Mouse (Mus musculus) gastrocnemius, adult 18-20 months (tissue): ENCODE results near the gene Ceacam13. TPM values are rescaled to one million over a fixed set of nuclear protein-coding genes. Genes with fewer than 3 reads are reported as not detected.
"Not testable (repeated sequence)": the region's sequence is repeated elsewhere in the genome, so short reads cannot be mapped to it uniquely, and the experiment has no call there.

Source experiments
- DNase-seq: peaks from one replicate; pipeline ENCODE4 v3.0.0; 2021; ENCODE audit warnings: low spot score
- long read RNA-seq, 2 experiments: library from polyadenylated mRNA; stranded (forward); transcript quantifications; one replicate each; pipeline ENCODE4 v2.0.0; 2021
- microRNA-seq: library from miRNA; unstranded; fragments of <30 nt; microRNA quantifications from one replicate; pipeline ENCODE4 v1.2.0, GENCODE M21; 2021
- total RNA-seq, 2 experiments: library from RNA; stranded (reverse); gene quantifications; 2 replicates each; pipeline ENCODE4 v1.2.3; 2021

Ceacam13 gene
- not detected for total RNA-seq
- long read RNA-seq, experiment 1, result 0 reads
- long read RNA-seq, experiment 2, result 0 reads

DNA sequence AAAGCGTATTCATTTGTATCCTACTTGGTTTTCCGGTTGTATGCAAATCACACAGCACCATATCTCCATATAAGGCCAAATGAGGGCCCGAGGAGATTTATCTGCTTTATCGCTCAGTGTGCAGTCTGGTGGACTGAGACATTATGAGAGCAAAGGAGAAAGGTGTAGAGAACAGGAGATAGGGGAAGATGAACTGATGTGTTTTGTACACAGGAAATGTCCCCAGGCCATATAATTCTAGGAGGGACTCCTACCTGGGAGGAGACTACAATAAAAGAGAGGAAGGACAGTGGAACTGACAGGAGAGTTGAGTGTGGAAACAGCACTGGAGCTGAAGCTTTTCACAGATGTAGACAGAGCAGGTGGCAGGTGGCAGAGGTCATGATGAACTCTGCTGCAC lies at the start of gene Ceacam13:
Gene Ceacam13, plus strand, starts transcription at position 301 of the 400 bp plus-strand sequence.
- DNase-seq, result no peak

- DNase-seq, result no peak
Measured at GRCm38 (mm10) chr7:17971824-17972223, 37.9 kb upstream of the Ceacam13 start, which contains the start of gene Ceacam11. Ceacam11 (plus strand) TSS chr7:17972124.

DNA sequence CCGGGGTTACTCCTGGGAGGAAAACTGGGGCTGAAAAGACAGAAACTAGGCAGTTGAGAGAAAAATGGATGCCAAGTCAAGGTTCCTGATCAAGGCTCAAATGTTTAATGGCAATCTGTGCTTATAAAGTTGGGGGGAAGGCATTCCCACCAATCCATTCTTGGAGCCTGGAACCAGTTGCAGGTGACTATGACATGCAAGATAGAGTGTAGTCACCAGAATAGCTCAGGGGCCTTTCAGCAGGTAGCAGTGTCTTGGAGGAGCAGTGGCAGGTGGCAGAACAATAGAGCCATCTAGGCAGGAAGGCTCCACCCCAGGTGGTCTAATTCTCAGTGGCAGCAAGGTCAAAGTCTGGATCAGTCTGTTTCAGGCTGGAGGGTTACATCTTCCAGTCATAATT lies 8.6 kb upstream of the Ceacam13 start:
- DNase-seq, result not testable (repeated sequence)

GRCm38 (mm10) chr7:18065629-18066028 lies 55.9 kb downstream of the Ceacam13 start, which contains the start of gene Ceacam12:
Ceacam12 (plus strand) TSS chr7:18065929.
- no peak for DNase-seq

Small RNA genes lying within 50 kb of the gene (microRNA-seq; reads per million reads assigned to microRNA genes)
- gene Gm22414, result not detected

Other genes starting within 250 kb of the Ceacam13 start
- not detected for gene Ceacam14, start 197.3 kb upstream of the Ceacam13 start, total RNA-seq
- gene Gm5155, start 138.1 kb upstream of the Ceacam13 start, total RNA-seq, result not detected
- not detected for gene Ceacam11, start 37.8 kb upstream of the Ceacam13 start, total RNA-seq
- not detected for gene Ceacam12, start 56.0 kb downstream of the Ceacam13 start, total RNA-seq
- not detected for gene Igfl3, start 166.6 kb downstream of the Ceacam13 start, total RNA-seq
- gene Mill1, start 235.5 kb downstream of the Ceacam13 start, total RNA-seq, result not detected